Mouse (Mus musculus): ENCODE results near the gene Erg28. TPM values are rescaled to one million over a fixed set of nuclear protein-coding genes. Genes with fewer than 3 reads are reported as not detected.

Erg28 gene
- polyA plus RNA-seq (2015; fragmentation: Nextera tagmentation; extraction: Ambion mirVana), result 56.5 and 56.6 TPM in 2 replicates

GRCm38 (mm10) chr12:85824438-85825264, at the start of gene Erg28, which contains the start of gene Ttll5:
Erg28 (minus strand) TSS chr12:85824550.
Ttll5 (plus strand) TSS chr12:85824659.

Other genes with a start within 250 kb of the Erg28 start
- 0.82 and 1.2 TPM in 2 replicates for gene Jdp2, start 225.5 kb downstream of the Erg28 start, polyA plus RNA-seq (2015; fragmentation: Nextera tagmentation; extraction: Ambion mirVana)
- gene Batf, start 137.9 kb downstream of the Erg28 start, polyA plus RNA-seq (2015; fragmentation: Nextera tagmentation; extraction: Ambion mirVana), result 8.8 and 10.5 TPM in 2 replicates
- 1.3 and 2.3 TPM in 2 replicates for gene Flvcr2, start 78.0 kb downstream of the Erg28 start, polyA plus RNA-seq (2015; fragmentation: Nextera tagmentation; extraction: Ambion mirVana)
- 5.4 and 6.3 TPM in 2 replicates for gene Ttll5, start 109 bp upstream of the Erg28 start, polyA plus RNA-seq (2015; fragmentation: Nextera tagmentation; extraction: Ambion mirVana)

Data from spleen, postnatal 0 days (tissue).